Mouse (Mus musculus): Measurements from ENCODE around the gene Olfr237-ps1.
"Not testable (repeated sequence)": the region's sequence is repeated elsewhere in the genome, so short reads cannot be mapped to it uniquely, and the experiment has no call there.

Gene Olfr237-ps1

DNA sequence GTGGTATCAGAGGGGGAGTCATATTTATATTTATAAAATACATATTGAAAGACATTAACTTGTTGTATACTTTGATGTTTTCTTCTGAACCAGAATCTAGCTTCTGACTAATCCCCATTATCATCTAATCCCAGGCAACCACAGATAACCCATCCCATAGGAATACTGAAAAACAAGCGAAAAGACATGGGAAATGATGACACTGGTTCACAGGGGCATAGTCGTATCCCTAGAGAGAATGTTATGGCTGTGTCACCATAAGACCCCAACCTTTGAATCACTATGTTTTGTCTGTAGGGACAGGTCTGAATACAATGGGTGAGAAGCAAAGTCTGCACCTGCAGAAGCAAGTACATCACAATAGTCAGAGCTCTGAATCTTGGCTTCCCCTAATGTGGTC is at the start of gene Olfr237-ps1:
Gene Olfr237-ps1 (plus strand): TSS at position 301 of the 400 bp plus-strand sequence.
- DNase-seq (ENCODE audit: low spot score in 2 of 2): not testable (repeated sequence)

DNA sequence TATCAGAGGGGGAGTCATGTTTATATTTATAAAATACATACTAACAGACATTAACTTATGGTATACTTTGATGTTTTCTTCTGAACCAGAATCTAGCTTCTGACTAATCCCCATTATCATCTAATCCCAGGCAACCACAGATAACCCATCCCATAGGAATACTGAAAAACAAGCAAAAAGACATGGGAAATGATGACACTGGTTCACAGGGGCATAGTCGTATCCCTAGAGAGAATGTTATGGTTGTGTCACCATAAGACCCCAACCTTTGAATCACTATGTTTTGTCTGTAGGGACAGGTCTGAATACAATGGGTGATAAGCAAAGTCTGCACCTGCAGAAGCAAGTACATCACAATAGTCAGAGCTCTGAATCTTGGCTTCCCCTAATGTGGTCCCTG is 40.3 kb upstream of the Olfr237-ps1 start, which contains the start of gene Olfr441:
Gene Olfr441 (plus strand): TSS at position 301 of the 400 bp plus-strand sequence.
- not testable (repeated sequence) for DNase-seq (ENCODE audit: low spot score in 2 of 2)

DNA sequence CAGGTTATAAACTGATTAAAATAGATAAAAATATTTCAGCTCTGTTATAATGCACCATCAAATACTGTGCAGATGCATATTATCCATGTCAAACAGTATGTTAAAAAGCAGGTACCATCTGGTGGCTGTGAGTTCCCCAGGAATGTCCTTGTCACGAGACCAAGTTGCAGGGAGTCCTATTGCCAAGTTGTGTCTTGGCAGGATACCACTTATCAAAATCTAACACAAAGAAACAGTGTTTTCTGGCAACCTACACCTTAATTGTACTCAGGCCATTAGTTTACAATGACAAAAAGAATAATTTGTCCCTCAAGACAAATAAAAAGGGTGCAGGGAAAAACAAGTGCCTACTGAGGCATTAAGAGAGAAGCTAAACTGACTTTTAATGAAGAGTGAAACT is 13.1 kb downstream of the Olfr237-ps1 start:
- DNase-seq (ENCODE audit: low spot score in 2 of 2): no peak

DNA sequence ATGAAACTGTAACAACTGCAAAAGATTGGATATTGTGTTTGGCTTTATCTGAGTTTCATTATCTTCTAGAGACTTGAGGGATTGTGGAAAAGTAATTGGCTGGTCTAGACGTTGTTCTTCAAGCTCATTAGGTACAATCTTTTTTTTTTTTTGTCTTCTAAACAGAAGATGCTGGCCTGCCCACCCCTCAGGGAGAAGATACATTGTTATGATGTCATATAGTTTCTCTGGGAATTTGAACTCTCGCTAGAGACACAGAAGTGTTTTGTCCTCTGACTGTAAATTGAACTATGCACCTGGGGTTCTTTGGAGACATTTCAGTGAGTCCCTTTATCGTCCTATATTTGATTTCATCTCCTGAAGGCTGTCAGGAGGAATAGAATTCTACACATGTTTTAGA is 16.6 kb downstream of the Olfr237-ps1 start, which contains the start of gene Olfr437:
Gene Olfr437 (plus strand): TSS at position 301 of the 400 bp plus-strand sequence.
- DNase-seq (ENCODE audit: low spot score in 2 of 2): no peak

DNA sequence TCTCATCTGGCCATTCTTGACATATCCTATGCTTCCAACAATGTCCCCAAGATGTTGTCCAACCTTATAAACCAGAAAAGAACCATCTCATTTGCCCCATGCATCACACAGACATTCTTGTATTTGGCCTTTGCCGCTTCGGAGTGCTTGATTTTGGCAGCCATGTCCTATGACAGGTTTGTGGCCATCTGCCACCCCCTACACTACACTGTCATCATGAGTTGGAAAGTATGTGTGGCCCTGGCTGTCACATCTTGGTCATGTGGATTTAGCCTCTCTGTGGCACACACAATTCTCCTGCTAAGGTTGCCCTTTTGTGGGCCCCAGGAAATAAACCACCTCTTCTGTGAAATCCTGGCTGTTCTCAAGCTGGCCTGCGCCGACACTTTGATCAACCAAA is 20.9 kb downstream of the Olfr237-ps1 start:
- DNase-seq (ENCODE audit: low spot score in 2 of 2): no peak

DNA sequence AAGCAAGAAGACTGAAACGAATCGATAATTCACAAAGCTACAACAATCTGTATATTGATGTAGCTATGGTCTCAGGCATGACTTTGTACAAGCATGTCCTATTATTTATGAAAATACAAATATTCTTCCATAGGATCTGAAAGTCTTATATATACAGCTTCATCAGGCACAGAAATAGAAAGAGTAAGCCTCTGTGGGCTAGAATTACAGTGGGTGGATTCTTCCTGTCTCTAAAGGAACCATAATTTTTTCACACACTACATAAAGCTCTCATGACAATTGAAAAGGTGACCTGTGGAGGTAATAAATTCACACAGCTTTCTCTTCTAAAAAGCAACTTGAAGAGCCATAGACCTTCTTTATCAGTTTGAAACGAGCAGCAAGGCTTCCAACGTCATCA is 25.5 kb downstream of the Olfr237-ps1 start, which contains the start of gene Olfr13:
Gene Olfr13 (plus strand): TSS at position 301 of the 400 bp plus-strand sequence.
- no peak for DNase-seq (ENCODE audit: low spot score in 2 of 2)

GRCm38 (mm10) chr6:43178129-43178528 is 31.8 kb downstream of the Olfr237-ps1 start:
- DNase-seq (ENCODE audit: low spot score in 2 of 2): no peak

- no peak for DNase-seq (ENCODE audit: low spot score in 2 of 2)
Observed at GRCm38 (mm10) chr6:43178584-43179501, 32.5 kb downstream of the Olfr237-ps1 start.

GRCm38 (mm10) chr6:43190986-43191385 is 44.6 kb downstream of the Olfr237-ps1 start:
- no peak for DNase-seq (ENCODE audit: low spot score in 2 of 2)

GRCm38 (mm10) chr6:43196781-43197180 is 50.4 kb downstream of the Olfr237-ps1 start, which contains the start of gene Olfr435:
Olfr435 (plus strand) TSS chr6:43197146.
- DNase-seq (ENCODE audit: low spot score in 2 of 2): no peak

DNA sequence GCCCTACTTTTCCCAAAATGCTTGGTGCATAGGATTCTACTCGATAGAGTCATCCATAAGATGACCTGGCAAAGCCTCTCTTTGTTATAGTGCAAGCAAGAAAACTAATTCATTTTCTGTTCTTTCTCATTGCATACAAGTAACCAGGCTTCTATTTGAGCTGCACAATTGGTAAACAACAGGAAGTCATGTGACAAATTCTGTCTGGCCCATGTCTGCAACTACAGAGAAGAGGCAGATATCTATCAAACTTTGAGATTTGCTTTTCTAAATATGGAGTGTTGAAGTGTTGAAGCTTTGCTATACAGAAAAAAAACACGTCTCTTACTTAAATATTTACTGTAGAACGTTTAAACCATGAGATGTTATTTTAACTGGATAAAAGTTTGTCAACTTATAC is 51.7 kb downstream of the Olfr237-ps1 start:
- DNase-seq (ENCODE audit: low spot score in 2 of 2): no peak

GRCm38 (mm10) chr6:43202786-43203185 is 56.4 kb downstream of the Olfr237-ps1 start:
- no peak for DNase-seq (ENCODE audit: low spot score in 2 of 2)

- no peak for DNase-seq (ENCODE audit: low spot score in 2 of 2)
Observed at GRCm38 (mm10) chr6:43205355-43205754, 59.0 kb downstream of the Olfr237-ps1 start.

Data from natural killer cell, adult 2 months (primary cell).